Mouse (Mus musculus) cerebellum, adult 8-10 months (tissue): ENCODE measurements around the gene Atp6v0d1.
"Not testable (repeated sequence)": the region's sequence is repeated elsewhere in the genome, so short reads cannot be mapped to it uniquely, and the experiment has no call there.

Experiments used
- DNase-seq: peaks from one replicate; pipeline ENCODE4 v3.0.0; 2022

Gene Atp6v0d1

GRCm38 (mm10) chr8:105573427-105573826, 7.6 kb upstream of the Atp6v0d1 start:
- no peak for DNase-seq

- no peak for DNase-seq
These were observed 6.0 kb upstream of the Atp6v0d1 start for GRCm38 (mm10) chr8:105571810-105572209.

DNA sequence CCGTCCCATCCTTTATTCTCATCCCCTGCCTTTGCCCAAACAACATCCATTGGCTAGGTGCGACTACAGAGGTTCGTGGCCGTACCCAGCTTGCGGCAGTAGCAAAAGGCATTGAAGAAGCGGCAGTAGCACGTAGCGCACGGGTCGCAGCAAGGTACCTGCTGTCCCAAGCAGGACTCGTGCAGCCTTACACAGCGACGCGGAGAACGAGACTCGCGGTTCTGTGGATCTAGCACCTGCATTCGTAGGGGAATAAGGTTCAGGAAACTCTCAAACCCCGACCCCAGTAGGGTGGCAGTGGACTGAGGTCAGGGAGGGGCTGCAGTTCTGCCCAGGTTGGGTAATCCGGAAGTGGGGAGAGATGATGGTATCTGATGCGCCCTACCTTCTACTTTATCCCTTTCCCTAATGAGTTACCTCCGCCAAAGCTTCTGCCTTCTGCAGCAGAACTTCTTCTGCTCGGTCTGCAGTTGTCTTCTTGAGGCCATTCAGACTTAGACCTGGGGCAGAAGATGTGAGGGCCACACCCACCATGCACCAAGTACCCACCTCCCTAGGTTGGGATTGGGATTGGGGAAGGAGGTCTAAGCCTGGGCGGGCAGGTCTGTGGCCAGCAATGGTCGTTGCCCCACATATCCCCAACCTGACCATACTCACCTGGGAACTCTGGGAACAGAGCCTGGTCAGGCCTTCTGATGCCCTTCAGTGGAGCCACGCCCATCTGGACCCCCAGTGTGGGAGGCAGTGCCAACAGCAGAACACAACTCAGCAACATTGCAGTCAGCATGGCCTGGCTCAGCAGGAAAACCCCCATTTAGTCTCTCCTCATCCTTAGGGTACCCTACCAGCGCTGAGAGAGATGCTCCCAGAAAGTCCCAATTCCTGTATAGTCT, 1.1 kb upstream of the Atp6v0d1 start:
- peak; percentile 44 for DNase-seq

DNA sequence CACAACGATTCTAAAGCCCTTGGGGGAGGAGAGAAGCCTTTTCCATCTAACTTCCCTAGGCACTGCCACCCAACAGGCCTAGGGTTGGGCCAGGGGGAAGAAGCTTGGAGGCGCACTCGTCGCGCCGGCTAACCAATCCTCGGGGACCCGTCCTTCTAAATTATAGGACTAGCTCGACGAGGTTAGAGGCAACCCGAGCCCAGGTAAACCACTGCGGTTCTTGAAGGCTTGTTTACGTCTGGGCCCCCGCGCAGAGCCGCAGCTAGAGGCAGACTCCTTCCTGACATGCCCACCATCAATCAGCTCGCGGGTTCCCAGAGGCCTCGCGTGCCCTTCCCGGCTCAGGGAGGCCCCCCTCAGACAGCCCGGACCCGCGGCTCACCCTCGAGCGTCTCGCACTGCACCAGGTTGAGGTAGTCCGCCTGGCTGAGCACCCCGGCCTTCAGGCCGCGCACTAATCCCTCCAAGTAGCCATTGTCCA, 406 bp downstream of the Atp6v0d1 start:
- no peak for DNase-seq

DNA sequence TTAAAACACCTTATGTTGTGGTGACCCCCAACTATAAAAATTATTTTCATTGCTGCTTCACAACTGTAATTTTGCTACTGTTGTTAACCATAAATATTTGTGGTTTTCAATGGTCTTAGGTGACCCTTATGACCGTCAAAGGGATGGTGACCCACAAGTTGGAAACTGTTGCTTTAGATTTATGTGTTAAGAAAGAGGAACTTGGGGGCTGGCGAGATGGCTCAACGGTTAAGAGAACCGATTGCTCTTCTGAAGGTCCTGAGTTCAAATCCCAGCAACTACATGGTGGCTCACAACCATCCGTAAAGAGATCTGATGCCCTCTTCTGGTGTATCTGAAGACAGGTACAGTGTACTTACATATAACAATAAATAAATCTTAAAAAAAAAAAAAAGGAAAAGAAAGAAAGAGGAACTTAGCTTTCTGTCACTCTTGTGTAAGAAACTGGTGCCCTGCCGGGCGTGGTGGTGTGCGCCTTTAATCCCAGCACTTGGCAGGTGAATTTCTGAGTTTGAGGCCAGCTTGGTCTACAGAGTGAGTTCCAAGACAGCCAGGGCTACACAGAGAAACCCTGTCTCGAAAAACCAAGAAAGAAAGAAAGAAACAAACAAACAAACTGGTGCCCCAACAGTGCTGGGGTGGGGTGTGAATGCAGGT, 1.1 kb downstream of the Atp6v0d1 start:
- not testable (repeated sequence) for DNase-seq

DNA sequence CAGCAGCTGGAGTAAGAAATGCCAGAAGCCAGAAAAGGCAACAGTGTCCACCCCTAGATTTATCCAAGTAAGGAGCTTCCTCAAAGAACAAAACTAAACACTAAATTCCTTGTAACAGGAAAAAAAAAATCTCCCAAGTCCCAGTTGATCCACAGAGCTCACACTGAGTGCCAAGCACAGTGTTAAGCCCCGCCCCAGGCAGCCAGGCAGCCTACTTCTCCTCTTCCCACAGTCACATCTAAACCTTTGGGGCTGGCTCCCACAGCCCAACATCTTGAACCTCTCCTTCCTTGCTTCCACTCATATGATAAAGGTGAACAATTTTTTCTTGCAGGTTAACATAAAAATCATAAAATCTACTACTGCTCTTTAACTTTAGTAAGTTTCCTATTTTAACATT, 2.0 kb downstream of the Atp6v0d1 start:
- no peak for DNase-seq

GRCm38 (mm10) chr8:105562863-105563262, 3.0 kb downstream of the Atp6v0d1 start:
- no peak for DNase-seq

GRCm38 (mm10) chr8:105555230-105555629, 10.6 kb downstream of the Atp6v0d1 start:
- DNase-seq: no peak

- DNase-seq: peak; percentile 76
These were observed 11.8 kb downstream of the Atp6v0d1 start for GRCm38 (mm10) chr8:105554087-105554486.

GRCm38 (mm10) chr8:105552824-105553223, 13.0 kb downstream of the Atp6v0d1 start:
- no peak for DNase-seq

DNA sequence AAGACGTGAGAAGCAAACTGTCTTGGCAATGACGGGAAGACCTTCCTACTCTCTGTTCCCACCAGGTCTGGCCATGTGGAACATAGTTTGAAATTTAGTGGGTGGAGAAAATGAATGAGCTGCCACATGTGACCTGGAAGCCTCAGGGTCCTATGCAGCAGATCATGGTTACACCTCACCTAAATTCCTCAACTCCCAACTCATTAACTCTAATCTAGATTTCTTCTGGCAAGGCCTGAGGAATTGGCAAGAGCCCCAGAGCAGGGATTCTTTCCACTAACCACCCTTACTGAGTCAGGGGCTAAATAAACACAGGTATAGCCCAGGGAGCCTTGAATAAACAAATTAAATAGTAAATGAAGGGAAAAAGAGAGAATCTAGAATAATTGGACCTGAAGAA, 13.8 kb downstream of the Atp6v0d1 start:
- DNase-seq: no peak

DNA sequence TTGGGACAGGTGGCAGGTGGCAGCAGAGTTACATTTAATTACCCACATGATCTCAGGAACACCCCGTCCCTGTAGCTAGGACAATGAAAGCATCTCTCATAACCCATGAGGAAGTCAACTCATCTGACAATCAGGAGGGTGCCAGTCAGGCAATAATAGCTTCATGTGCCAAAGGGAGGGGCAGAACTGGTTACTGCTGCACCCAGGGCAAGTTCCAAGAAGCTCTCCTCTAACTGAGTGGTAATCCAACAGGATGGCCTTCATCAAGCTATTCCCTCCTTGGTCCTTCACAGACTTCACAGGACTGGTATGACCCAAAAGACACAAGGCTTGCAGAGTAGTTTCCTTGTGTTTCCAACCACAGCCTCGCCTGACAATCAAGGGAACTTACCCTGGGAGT, 15.8 kb downstream of the Atp6v0d1 start:
- no peak for DNase-seq

DNA sequence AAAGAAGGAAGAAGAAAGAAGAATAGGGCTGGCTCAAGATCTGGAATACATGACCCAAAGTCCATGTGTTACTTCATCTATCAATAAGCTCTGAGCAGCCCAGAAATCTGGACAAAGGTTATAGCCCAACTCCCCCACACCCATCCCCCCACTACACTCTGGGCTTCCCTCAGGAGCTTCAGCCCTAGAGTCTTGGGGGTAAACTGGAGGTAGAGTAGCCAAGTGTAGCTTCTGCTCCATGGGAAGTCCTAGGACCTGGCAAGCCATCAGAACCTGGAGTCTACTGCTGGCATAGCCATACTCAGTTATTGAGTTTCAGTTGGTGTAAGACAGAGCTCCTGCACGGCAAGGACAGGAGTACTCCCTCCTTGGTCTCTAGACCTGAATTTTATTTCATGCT, 16.3 kb downstream of the Atp6v0d1 start:
- no peak for DNase-seq

- no peak for DNase-seq
These were observed 19.2 kb downstream of the Atp6v0d1 start for GRCm38 (mm10) chr8:105546384-105547350.

- no peak for DNase-seq
These were observed 20.6 kb downstream of the Atp6v0d1 start for GRCm38 (mm10) chr8:105545249-105545648.

- DNase-seq: no peak
These were observed 21.2 kb downstream of the Atp6v0d1 start for GRCm38 (mm10) chr8:105544544-105545205.

- no peak for DNase-seq
These were observed 22.1 kb downstream of the Atp6v0d1 start for GRCm38 (mm10) chr8:105543703-105544102.

GRCm38 (mm10) chr8:105542808-105543207, 23.0 kb downstream of the Atp6v0d1 start:
- no peak for DNase-seq

DNA sequence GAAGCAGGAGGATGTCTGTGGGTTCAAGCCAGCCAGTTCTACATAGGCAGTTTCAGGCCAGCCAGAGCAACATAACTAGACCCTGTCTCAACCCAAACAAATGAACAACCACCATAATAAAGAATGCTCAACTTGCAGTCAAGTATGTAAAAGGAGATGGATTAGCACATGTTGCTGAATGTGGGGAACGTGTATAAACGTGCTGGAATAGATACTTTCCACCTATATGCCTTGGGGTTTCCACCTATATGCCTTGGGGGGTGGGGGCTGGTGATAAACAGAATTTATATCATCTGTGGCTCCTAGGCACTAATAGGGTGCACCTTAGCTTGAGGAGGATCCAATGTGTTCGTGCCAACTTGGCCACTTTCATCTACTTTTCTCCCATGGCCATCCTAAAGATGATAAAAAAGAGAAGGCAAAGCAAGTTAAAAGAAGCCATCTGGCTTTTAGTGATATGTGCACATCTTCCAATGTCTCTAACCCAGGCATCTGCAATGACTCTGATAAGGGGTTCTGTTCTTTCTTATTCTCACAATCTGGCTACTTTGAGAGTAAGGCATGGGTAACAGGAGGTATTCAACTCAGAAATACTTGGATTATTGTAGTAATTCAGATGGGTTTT, 23.7 kb downstream of the Atp6v0d1 start:
- DNase-seq: no peak

- DNase-seq: no peak
These were observed 26.9 kb downstream of the Atp6v0d1 start for GRCm38 (mm10) chr8:105538940-105539339.

DNA sequence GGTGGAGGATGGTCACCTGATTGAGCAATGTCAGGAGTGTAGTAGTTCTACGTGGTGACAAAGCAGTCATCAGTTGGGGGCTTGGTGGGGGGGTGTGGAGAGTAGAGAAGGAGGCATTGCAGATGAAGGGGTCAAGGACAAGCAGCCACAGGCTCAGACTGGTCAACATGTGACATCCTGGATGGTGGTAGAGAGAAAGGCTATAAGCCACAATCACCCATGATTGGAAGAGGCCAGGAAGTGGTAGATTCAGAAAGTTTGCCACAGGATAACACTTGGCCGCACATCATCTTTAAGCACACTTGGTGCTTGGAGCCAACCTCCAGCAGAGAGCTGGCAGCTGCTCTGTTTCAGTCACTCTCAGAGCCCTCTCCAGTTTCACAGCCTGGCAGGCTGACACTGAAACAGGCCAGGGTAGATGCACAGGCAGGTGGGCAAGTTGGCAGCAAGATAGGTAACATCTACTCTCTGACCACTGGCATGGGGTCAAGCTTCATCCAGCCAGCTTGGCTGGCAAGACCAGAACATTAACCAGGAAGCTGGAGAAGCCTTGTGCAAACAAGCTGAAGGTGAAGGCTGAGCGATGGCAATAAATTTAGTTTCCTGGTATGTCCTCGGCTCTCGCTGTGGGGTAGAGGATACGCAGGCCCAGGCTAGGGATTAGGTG, 28.7 kb downstream of the Atp6v0d1 start:
- peak; percentile 70 for DNase-seq
